Mouse (Mus musculus): Measurements from ENCODE around the gene Ide. TPM values are rescaled to one million over a fixed set of nuclear protein-coding genes. Genes with fewer than 3 reads are reported as not detected.

The Ide gene
- total RNA-seq, 2 experiments from 2014 or later = 43.3 to 48.0 TPM

DNA sequence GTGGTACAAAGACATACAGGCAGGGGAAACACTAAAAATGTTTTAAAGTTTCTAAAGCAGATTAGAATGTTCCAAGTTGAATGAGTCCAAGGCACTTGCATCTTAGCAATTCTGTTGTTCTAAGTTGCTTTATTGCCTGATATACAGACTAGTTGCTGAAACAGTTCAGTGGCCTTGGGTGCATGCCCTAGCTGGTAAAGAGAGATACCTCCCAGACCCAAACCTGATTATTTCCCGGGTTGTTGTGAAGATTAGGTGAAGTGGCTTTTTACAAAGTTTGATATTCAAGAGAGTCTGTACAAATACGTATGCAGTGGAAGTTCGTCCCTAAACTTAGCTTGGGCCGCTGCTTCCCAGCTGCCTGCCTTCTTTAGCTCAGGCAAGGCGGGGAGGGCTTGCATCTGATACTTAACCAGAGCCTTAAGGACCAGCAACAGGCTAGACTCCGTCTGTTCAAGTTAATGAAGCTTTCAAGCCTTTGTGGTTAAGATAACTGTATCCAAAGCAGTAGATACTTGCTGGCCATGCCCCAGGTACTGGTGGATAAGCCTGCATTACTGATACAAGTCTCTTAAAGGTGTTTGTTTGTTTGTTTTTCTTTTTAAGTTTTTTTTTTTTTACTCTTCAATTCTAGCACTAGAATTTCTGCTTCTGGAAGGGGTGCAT lies 112.3 kb downstream of the Ide start:
- no peak for DNase-seq
- intact Hi-C loops (cut with DNase I) = no loop called here

Other genes starting within 250 kb of the Ide start
- gene March5, start 130.3 kb downstream of the Ide start, total RNA-seq (2021) = 100 to 1,000 TPM in 1 of 2 experiments, 10 to 100 TPM in 1; 99.0 to 104 TPM
- 10 to 100 TPM; 36.7 to 38.6 TPM for gene Cpeb3, start 129.3 kb downstream of the Ide start, total RNA-seq (2021)
- 1 to 10 TPM; 6.9 to 7.0 TPM for gene Kif11, start 38.6 kb upstream of the Ide start, total RNA-seq (2021)
- gene Hhex, start 97.0 kb upstream of the Ide start, total RNA-seq (2021) = 1 to 10 TPM; 1.8 to 2.8 TPM
- 10 to 100 TPM; 54.5 to 55.5 TPM for gene Exoc6, start 212.6 kb upstream of the Ide start, total RNA-seq (2021)

Data from left cerebral cortex, postnatal 4 days (tissue).